Mouse (Mus musculus): Measurements from ENCODE around the gene Cog8.

DNA sequence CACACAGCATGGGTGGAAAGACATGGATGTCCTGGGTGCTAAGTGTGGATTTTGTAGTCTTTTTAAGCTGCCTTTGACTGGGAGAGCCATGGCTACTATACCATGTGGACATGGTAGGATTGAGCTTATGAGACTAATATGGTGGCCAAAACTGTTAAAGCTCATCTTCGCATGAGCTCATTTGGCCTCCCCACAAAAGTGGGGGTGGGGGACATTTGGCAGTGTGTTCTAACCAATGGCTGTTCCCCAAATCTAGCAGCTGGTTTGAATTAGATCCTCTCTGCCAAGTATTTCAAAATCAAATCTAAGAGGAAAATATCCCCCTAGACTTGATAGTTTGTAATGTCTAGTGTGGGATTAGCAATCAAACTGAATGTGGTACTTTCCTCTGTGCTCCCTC lies 57.4 kb downstream of the Cog8 start:
- TF ChIP-seq EP300 (IDR thresholded peaks at IDR 0.05; ENCODE audit: low read depth) (no peak), CTCF (IDR thresholded peaks at IDR 0.05; ENCODE audit: low read depth) (no peak)

All from liver, postnatal 0 days (tissue).